Mouse (Mus musculus) spleen, postnatal 4 days (tissue): ENCODE results near the gene Arl2bp.

ENCODE experiments used
- DNase-seq, 2 experiments: peaks; one replicate each; pipeline ENCODE4 v3.0.0; 2022; ENCODE audit warnings: low spot score in 2 of 2

Gene Arl2bp

GRCm38 (mm10) chr8:94666456-94667308 is at the start of gene Arl2bp:
Gene Arl2bp, plus strand, starts transcription at chr8:94666600.
- peak; percentile 94 to 96 for DNase-seq

GRCm38 (mm10) chr8:94624885-94625284 is 41.5 kb upstream of the Arl2bp start:
- DNase-seq = no peak

GRCm38 (mm10) chr8:94633564-94634194 is 32.7 kb upstream of the Arl2bp start:
- no peak for DNase-seq

GRCm38 (mm10) chr8:94634211-94634610 is 32.2 kb upstream of the Arl2bp start:
- no peak for DNase-seq

- no peak for DNase-seq
Measured at GRCm38 (mm10) chr8:94641183-94641582, 25.2 kb upstream of the Arl2bp start.

- DNase-seq = no peak
Measured at GRCm38 (mm10) chr8:94641938-94642337, 24.5 kb upstream of the Arl2bp start.

- no peak for DNase-seq
Measured at GRCm38 (mm10) chr8:94645202-94645601, 21.2 kb upstream of the Arl2bp start.

GRCm38 (mm10) chr8:94646165-94646564 is 20.2 kb upstream of the Arl2bp start:
- no peak for DNase-seq

- DNase-seq = no peak
Measured at GRCm38 (mm10) chr8:94649496-94649895, 16.9 kb upstream of the Arl2bp start.

GRCm38 (mm10) chr8:94652951-94653350 is 13.4 kb upstream of the Arl2bp start:
- DNase-seq = no peak

- no peak for DNase-seq
Measured at GRCm38 (mm10) chr8:94654994-94655393, 11.4 kb upstream of the Arl2bp start.

GRCm38 (mm10) chr8:94658031-94658430 is 8.4 kb upstream of the Arl2bp start:
- no peak for DNase-seq

- DNase-seq = no peak
Measured at GRCm38 (mm10) chr8:94660418-94660817, 6.0 kb upstream of the Arl2bp start.

GRCm38 (mm10) chr8:94664722-94665121 is 1.7 kb upstream of the Arl2bp start:
- no peak for DNase-seq

- no peak for DNase-seq
Measured at GRCm38 (mm10) chr8:94674384-94674783, 8.0 kb downstream of the Arl2bp start.

GRCm38 (mm10) chr8:94675923-94676322 is 9.5 kb downstream of the Arl2bp start:
- no peak for DNase-seq

GRCm38 (mm10) chr8:94678582-94678981 is 12.2 kb downstream of the Arl2bp start:
- DNase-seq = no peak

- no peak for DNase-seq
Measured at GRCm38 (mm10) chr8:94680414-94680813, 14.0 kb downstream of the Arl2bp start.

GRCm38 (mm10) chr8:94682732-94683524 is 16.5 kb downstream of the Arl2bp start:
- DNase-seq = no peak

GRCm38 (mm10) chr8:94684287-94684686 is 17.9 kb downstream of the Arl2bp start:
- no peak for DNase-seq

GRCm38 (mm10) chr8:94685953-94686352 is 19.6 kb downstream of the Arl2bp start:
- DNase-seq = no peak

GRCm38 (mm10) chr8:94694701-94695100 is 28.3 kb downstream of the Arl2bp start:
- no peak for DNase-seq
